In the genomic region with DNA sequence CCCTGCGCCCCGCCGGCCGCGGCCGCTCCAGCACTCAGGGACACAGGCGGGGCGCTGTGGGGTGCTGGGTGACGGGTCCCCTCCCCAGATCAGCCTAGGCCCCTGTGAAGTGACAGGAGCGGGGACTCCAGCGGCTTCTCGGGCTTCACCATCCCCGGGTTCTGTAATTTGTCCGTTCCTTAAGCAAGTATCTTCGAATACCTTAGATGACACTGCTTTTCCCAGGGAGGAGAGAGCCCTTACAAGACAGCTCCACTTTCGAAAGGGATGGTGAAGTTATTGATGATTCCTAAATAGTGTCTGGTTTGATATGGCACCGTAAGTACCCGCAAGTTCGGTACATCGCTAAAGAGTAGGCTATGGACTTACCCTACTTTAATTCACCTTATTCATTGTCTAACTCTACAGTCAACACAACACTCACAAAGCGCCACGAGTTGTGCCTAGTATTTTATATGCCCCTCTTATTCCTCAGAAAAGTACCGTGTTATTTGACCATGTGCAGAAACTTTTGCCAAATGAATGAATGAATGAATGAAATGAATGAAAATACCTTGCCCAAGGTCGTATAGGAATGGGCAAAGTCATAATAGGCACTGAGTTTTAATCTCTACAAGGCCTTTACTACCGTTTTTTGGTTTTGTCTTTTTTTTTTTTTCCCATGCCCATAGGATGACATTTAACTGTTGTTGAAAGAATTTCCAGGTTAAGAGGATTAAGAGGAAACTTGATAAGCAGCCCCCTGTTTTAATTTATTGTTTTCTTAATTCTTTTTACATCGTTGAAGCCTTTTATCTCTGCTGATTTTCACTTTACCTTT, we compare ENCODE assay signal across 8 mouse cellular contexts. TPM values are rescaled to one million over a fixed set of nuclear protein-coding genes. Genes with fewer than 3 reads are reported as not detected.
A peak's percentile ranks its signal among the peaks of the same experiment; 100 is the strongest.
DNase-seq lines count a peak whose midpoint lies in the region; ATAC-seq and TF ChIP-seq lines count a peak whose summit lies in the region.

No protein-coding gene starts in this region.

- peak overlapping the region; percentile 99 for H3K4me3 ChIP-seq in liver, adult 2 months (ENCODE audit: insufficient read depth, low read depth, low read length)
- H3K4me3 ChIP-seq in bone marrow macrophage, adult 2 months (ENCODE audit: insufficient read depth, low read length): peak overlapping the region; percentile 90

- 2% methylated on average over 26 of the region's 26 CpGs for WGBS in liver, adult 2 months

- H3K9ac ChIP-seq in liver, adult 2 months (ENCODE audit: low read depth, low read length): peak overlapping the region; percentile 98

- no peak for TF ChIP-seq POLR2A in liver, adult 2 months (IDR thresholded peaks at IDR 0.05; ENCODE audit: extremely low read depth, insufficient read depth, low read length)
- TF ChIP-seq POLR2A in bone marrow macrophage, adult 2 months (IDR thresholded peaks at IDR 0.05; ENCODE audit: borderline replicate concordance, low read depth, low read length): no peak

- no peak for ATAC-seq in megakaryocyte-erythroid progenitor cell, adult 5-6 weeks (replicated peaks; ENCODE audit: low FRiP score, low TSS enrichment, poor library complexity, severe bottlenecking)

- H3K27ac ChIP-seq in liver, adult 2 months (replicated peaks; ENCODE audit: insufficient read depth, low read depth, low read length): peak overlapping the region; percentile 79; the same call in 1 of the 2 replicates
- peak overlapping the region; percentile 96 for H3K27ac ChIP-seq in bone marrow macrophage, adult 2 months (ENCODE audit: insufficient read depth, low read depth, low read length)

- no peaks in the 10 kb centered on the region for H3K27me3 ChIP-seq in liver, adult 2 months (ENCODE audit: control insufficient read depth, insufficient read depth, low read length)

- no peak for TF ChIP-seq CTCF in liver, adult 2 months (IDR thresholded peaks at IDR 0.05; ENCODE audit: low read depth, low read length)
- TF ChIP-seq CTCF in bone marrow macrophage, adult 2 months (IDR thresholded peaks at IDR 0.05; ENCODE audit: low read depth, low read length): no peak

- peak; percentile 31 for DNase-seq in liver, adult 2 months (ENCODE audit: extremely low read depth, low read depth, low spot score)
- no peak for DNase-seq in liver
- peak; percentile 43 for DNase-seq in forelimb bud, embryonic 11.5 days (ENCODE audit: low read depth, low spot score)
- DNase-seq in mesoderm, embryonic 11.5 days (ENCODE audit: low read depth, low spot score): peak; percentile 41
- DNase-seq in ovary, postnatal 36 days (ENCODE audit: low spot score): no peak
- no peak for DNase-seq in T-cell, adult 2 months (ENCODE audit: low spot score)

- H3K79me2 ChIP-seq in liver, adult 2 months (ENCODE audit: control insufficient read depth, insufficient read depth, low read length): peaks cover 3% of the 10 kb centered on the region; the same call in 1 of the 2 replicates

- H3K36me3 ChIP-seq in liver, adult 2 months (ENCODE audit: control insufficient read depth, insufficient read depth, low read length): 0 out of 2 replicates have a peak, but pooled peaks cover 3% of the 10 kb centered on the region

- peaks cover 2% of the 10 kb centered on the region for H3K4me1 ChIP-seq in liver, adult 2 months (ENCODE audit: control insufficient read depth, insufficient read depth, low read length)
- peaks cover 23% of the 10 kb centered on the region for H3K4me1 ChIP-seq in bone marrow macrophage, adult 2 months (ENCODE audit: control insufficient read depth, insufficient read depth, low read length)

RNA-seq across cellular contexts. Expression of a gene that starts 0.8 kb away (rescaled TPM):
- total RNA-seq in liver, adult 2 months (2014; rRNA removed): 5.9 and 6.2 TPM in 2 replicates
- 2.2 and 2.9 TPM in 2 replicates for polyA plus RNA-seq in liver, adult 2 months (2012; rRNA removed)
- 55.8 and 62.7 TPM in 2 replicates for polyA plus RNA-seq in bone marrow macrophage, adult 2 months (2012; ENCODE audit: insufficient read depth, insufficient read length, missing spikeins)
- 10.3 and 12.8 TPM in 2 replicates for total RNA-seq in megakaryocyte-erythroid progenitor cell, adult 5-6 weeks (2014; fragmentation: Nextera tagmentation)
- total RNA-seq in megakaryocyte-erythroid progenitor cell, adult 5-6 weeks (2017): 7.2 and 9.4 TPM in 2 replicates

RNA-seq across cellular contexts. Expression of a gene that starts 4.0 kb away (rescaled TPM):
- 134 and 180 TPM in 2 replicates for total RNA-seq in liver, adult 2 months (2014; rRNA removed)
- polyA plus RNA-seq in liver, adult 2 months (2012; rRNA removed): 113 and 141 TPM in 2 replicates
- polyA plus RNA-seq in bone marrow macrophage, adult 2 months (2012; ENCODE audit: insufficient read depth, insufficient read length, missing spikeins): 619 and 702 TPM in 2 replicates
- 1,513 and 1,536 TPM in 2 replicates for total RNA-seq in megakaryocyte-erythroid progenitor cell, adult 5-6 weeks (2014; fragmentation: Nextera tagmentation)
- total RNA-seq in megakaryocyte-erythroid progenitor cell, adult 5-6 weeks (2017): 915 and 1,060 TPM in 2 replicates

RNA-seq across cellular contexts. Expression of a gene that starts 50.0 kb away (rescaled TPM):
- 24.5 and 26.8 TPM in 2 replicates for total RNA-seq in liver, adult 2 months (2014; rRNA removed)
- 10.8 and 11.1 TPM in 2 replicates for polyA plus RNA-seq in liver, adult 2 months (2012; rRNA removed)
- polyA plus RNA-seq in bone marrow macrophage, adult 2 months (2012; ENCODE audit: insufficient read depth, insufficient read length, missing spikeins): 104 and 110 TPM in 2 replicates
- 65.7 and 77.2 TPM in 2 replicates for total RNA-seq in megakaryocyte-erythroid progenitor cell, adult 5-6 weeks (2014; fragmentation: Nextera tagmentation)
- 81.7 and 82.1 TPM in 2 replicates for total RNA-seq in megakaryocyte-erythroid progenitor cell, adult 5-6 weeks (2017)

Comparison
In these comparisons a context has a peak if more than half of its experiments do, and no peak if none do; other contexts are left out.
1. DNase-seq: peak in liver, adult 2 months (single experiment), forelimb bud, embryonic 11.5 days (single experiment) and mesoderm, embryonic 11.5 days (single experiment); none in liver (single experiment), ovary, postnatal 36 days (single experiment) and T-cell, adult 2 months (single experiment).